Mouse (Mus musculus): ENCODE measurements around the gene Rhbdl2. TPM values are rescaled to one million over a fixed set of nuclear protein-coding genes. Genes with fewer than 3 reads are reported as not detected.

The Rhbdl2 gene
- total RNA-seq, 2 experiments from 2014 or later, result 0.29 TPM; not detected in 1

DNA sequence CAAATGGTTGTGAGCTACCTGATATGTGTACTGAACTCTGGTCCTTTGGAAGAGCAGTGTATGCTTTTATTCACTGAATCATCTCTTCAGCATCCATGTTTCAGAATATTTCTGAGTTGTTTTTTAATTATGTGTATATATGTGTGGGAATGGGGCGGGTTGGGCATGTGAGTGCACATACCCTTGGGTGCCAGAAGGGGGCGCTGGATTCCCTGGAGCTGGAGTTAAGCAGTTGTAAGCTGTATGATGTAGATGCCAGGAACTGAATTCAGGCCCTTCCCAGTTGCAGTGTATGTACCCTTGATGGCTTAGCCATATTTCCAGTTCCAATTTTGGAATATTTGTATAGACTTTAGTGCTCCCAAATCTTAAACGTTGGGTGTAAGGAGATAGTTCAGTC is 24.9 kb downstream of the Rhbdl2 start:
- no peak for DNase-seq (ENCODE audit: low spot score in 2 of 2)

DNA sequence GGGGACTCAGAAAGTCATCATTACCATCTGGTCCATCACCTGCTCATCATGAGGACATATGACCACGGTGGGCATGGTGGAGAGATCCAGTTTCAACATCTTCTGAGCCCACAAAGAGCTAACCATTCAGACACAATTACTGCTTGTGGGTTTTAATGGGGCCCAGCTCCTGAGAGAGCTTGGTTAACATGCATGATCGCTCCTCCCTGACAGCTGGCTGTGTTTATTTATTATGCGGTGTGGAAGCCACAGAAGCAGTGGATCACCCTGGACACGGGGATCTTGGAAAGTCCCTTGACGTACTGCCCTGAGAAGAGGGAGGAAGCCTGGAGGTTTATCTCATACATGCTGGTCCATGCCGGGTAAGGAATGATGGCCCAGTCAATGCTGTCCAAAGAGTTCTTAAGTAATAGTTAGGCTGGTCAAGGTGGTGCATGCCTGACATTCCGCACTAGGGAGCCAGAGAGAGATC is 26.4 kb downstream of the Rhbdl2 start:
- DNase-seq (ENCODE audit: low spot score in 2 of 2), result no peak

GRCm38 (mm10) chr4:123819093-123819610 is 31.5 kb downstream of the Rhbdl2 start:
- no peak for DNase-seq (ENCODE audit: low spot score in 2 of 2)

DNA sequence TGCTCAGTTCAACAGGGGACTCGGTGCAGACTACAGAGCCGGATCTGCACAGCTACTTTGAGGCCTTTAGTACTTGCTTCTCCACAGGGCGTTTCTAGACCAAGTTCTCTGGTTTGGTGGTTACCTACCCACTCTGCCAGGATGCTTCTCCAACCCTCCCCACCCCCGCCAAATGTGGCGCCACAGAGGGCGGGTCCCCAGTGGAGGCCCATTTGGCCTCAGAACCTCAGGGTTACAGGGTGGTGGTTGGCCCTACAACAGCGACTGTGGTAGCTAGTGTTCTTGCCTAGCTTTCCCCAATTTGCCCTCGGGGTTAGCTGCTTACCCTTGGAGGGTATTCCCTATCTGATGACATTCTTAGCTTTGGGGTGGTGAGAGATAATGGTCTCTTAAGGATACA is 54.5 kb downstream of the Rhbdl2 start:
- no peak for DNase-seq (ENCODE audit: low spot score in 2 of 2)

DNA sequence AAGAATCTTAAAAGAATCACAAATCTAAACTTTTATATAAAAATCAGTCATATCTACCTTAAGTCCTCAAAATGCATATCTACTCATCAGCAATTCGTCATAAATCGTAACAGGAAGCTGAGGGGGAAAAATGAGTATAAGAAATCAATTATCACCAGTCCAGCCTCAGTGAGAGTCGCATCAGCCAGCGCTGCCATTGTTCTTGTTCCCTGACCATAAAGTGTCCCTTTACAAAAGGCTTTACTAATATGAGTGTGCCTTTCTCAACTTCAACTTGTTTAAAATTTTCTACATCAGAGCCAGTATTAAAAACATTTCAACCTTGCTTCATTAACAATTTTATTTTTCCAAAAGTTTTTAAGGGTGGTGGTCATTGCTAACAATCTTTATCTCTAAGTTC is 69.2 kb downstream of the Rhbdl2 start:
- DNase-seq (ENCODE audit: low spot score in 2 of 2), result no peak

GRCm38 (mm10) chr4:123858090-123858489 is 70.4 kb downstream of the Rhbdl2 start:
- no peak for DNase-seq (ENCODE audit: low spot score in 2 of 2)

- DNase-seq (ENCODE audit: low spot score in 2 of 2), result no peak
Measured at GRCm38 (mm10) chr4:123859379-123859778, 71.7 kb downstream of the Rhbdl2 start, which contains the start of gene 4933427I04Rik. 4933427I04Rik (plus strand) TSS chr4:123859679.

- no peak for DNase-seq (ENCODE audit: low spot score in 2 of 2)
Measured at GRCm38 (mm10) chr4:123859803-123860202, 72.1 kb downstream of the Rhbdl2 start.

GRCm38 (mm10) chr4:123860621-123861020 is 72.9 kb downstream of the Rhbdl2 start:
- no peak for DNase-seq (ENCODE audit: low spot score in 2 of 2)

Other genes with a start within 250 kb of the Rhbdl2 start
- 100 to 1,000 TPM; 209 TPM for gene Macf1, start 103.5 kb upstream of the Rhbdl2 start, total RNA-seq (2021)
- 100 to 1,000 TPM; 200 to 214 TPM for gene Ndufs5, start 69.7 kb upstream of the Rhbdl2 start, total RNA-seq (2021)
- 10 to 100 TPM; 24.5 to 27.4 TPM for gene Akirin1, start 37.5 kb upstream of the Rhbdl2 start, total RNA-seq (2021)
- not detected for gene 4933427I04Rik, start 71.8 kb downstream of the Rhbdl2 start, total RNA-seq (2021)
- gene Mycbp, start 117.0 kb downstream of the Rhbdl2 start, total RNA-seq (2021), result 10 to 100 TPM; 27.8 to 30.2 TPM
- 10 to 100 TPM; 43.0 to 44.3 TPM for gene Rragc, start 129.6 kb downstream of the Rhbdl2 start, total RNA-seq (2021)
- gene 4930535I16Rik, start 130.1 kb downstream of the Rhbdl2 start, total RNA-seq (2021), result not detected

All from gastrocnemius, postnatal 4 days (tissue).